Mouse (Mus musculus): Measurements from ENCODE around the gene Nfasc. TPM values are rescaled to one million over a fixed set of nuclear protein-coding genes. Genes with fewer than 3 reads are reported as not detected.

Gene Nfasc
- polyA plus RNA-seq, 1 experiment from 2014 or later: 3.5 TPM

DNA sequence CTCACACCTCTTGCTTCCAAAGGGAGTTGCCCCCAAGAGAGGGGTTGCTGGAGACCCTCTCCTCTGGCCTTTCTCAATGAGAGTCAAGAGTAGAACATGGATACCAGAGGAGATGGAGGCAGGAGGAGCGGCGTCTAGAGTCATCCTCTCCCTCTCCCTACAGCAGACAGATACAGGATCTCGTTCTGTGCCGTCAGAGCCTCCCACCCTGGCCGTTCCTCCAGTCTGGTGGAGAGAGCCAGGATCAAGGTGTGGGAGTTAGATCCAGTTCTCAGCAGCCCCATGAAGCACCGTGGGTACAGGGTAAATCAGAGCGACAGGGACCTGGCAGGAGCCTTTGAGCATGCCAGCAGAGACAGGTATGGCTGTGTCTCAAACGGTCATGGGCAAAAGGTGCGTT is 209.1 kb downstream of the Nfasc start:
- Histone ChIP-seq H3K27ac (no peak overlapping the region), H3K4me3 (no peak overlapping the region), H3K9me3 (no peaks in the 10 kb centered on the region), H3K27me3 (peaks cover 24% of the 10 kb centered on the region), H3K4me1 (peaks cover 25% of the 10 kb centered on the region), H3K9ac (no peak overlapping the region), H3K36me3 (no peaks in the 10 kb centered on the region), H3K4me2 (replicated peaks) (no peak overlapping the region)
- WGBS: 56% methylated on average over 9 of the region's 9 CpGs
- ATAC-seq (ENCODE audit: insufficient number of reproducible peaks, insufficient read depth, low FRiP score, low TSS enrichment): no peak

DNA sequence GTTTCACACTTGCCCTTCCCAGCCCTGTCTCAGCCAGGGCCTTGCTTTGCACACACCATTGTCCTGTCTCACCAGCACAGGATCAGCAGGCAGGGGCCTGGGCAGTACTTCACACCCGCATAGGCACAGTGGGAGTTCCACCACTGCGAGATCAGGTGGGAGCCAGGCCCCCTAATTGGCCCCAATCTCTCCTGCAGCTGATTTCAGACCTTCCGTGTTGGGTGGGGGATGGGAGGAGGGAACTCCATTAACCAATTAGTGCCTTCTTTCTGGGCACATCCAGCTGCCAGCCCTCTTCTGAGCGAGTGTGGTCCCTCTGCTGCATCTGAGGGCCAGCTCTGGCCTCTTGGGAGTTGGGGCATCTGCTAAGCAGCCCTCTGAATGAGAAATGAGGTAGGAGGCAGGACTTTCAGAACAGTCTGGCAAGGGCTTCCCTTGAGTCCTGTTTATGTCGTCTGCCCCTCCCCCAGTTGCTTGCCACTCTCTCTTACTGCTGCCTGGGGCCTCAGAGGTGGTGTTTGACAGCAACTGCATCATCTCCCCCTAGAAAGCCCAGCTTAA is 210.9 kb downstream of the Nfasc start:
- ATAC-seq (ENCODE audit: insufficient number of reproducible peaks, insufficient read depth, low FRiP score, low TSS enrichment): peak; percentile 43
- Histone ChIP-seq H3K36me3 (no peaks in the 10 kb centered on the region), H3K9me3 (no peaks in the 10 kb centered on the region), H3K9ac (no peak overlapping the region), H3K27me3 (peaks cover 24% of the 10 kb centered on the region), H3K27ac (no peak overlapping the region), H3K4me3 (no peak overlapping the region), H3K4me1 (peaks cover 25% of the 10 kb centered on the region), H3K4me2 (replicated peaks) (no peak overlapping the region)
- WGBS: 3% methylated on average over 5 of the region's 5 CpGs

DNA sequence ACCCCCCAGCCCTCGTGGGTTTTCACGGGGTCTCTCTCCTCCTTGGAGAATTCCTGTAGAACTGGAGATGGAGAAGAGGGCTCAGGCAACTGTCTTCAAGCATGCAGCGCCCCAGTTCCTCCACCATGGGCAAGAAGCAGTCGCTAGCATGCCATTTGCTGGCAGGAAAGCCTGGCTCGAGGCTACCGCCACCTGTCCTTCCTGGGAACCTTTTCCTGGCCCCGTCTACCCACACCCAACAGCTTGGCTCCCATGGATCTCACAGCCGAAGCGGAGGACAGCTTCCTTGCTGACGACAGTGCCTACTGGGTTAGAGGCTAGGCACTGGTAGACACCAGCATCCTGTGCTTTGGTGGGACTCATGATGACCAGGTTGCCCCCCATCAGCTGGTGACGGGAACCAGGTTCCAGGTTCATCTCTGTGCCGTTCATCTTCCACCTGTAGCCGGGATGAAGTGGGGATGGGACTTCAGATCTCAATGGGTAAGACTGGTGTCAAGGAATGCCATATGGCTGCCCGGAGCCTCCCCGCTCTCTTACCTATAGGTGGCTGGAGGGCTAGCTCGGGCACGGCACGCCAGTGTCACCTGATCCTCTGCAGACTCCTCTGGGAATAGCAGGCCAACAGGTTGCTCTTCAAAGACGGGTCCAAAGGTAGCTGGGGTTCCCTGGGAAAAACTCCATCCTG is 212.8 kb downstream of the Nfasc start:
- no peak overlapping the region for H3K4me3 ChIP-seq
- no peak overlapping the region for H3K27ac ChIP-seq
- H3K9ac ChIP-seq: no peak overlapping the region
- 84% methylated on average over 19 of the region's 19 CpGs for WGBS
- peaks cover 19% of the 10 kb centered on the region for H3K4me1 ChIP-seq
- no peak overlapping the region for H3K4me2 ChIP-seq (replicated peaks)
- ATAC-seq (ENCODE audit: insufficient number of reproducible peaks, insufficient read depth, low FRiP score, low TSS enrichment): no peak
- H3K36me3 ChIP-seq: no peaks in the 10 kb centered on the region
- no peaks in the 10 kb centered on the region for H3K9me3 ChIP-seq
- peaks cover 14% of the 10 kb centered on the region; the same call in 1 of the 2 replicates for H3K27me3 ChIP-seq

DNA sequence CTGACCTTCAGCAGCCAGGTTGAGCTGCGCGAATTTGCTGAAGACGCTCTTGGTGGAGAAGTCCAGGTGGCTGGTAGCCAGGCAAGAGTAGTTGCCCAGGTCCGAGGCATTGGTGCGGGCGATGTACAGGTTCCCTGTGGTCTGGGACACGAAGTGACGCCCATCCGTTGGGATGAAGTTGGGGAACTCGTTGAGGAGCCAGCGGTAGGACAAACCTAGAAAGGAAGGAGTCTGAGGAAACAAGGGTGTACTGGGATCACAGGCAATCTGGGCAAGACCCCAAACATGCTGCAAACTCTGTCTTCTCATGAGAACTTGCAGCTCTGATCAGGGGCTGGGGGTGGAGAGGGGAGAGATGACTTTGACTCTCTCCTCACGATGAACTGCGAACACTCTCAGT is 213.5 kb downstream of the Nfasc start:
- 91% methylated on average over 13 of the region's 13 CpGs for WGBS
- H3K27me3 ChIP-seq: peaks cover 10% of the 10 kb centered on the region; the same call in 1 of the 2 replicates
- H3K9me3 ChIP-seq: no peaks in the 10 kb centered on the region
- H3K4me3 ChIP-seq: no peak overlapping the region
- ATAC-seq (ENCODE audit: insufficient number of reproducible peaks, insufficient read depth, low FRiP score, low TSS enrichment): no peak
- peaks cover 12% of the 10 kb centered on the region for H3K4me1 ChIP-seq
- H3K36me3 ChIP-seq: no peaks in the 10 kb centered on the region
- no peak overlapping the region for H3K4me2 ChIP-seq (replicated peaks)
- H3K9ac ChIP-seq: no peak overlapping the region
- H3K27ac ChIP-seq: no peak overlapping the region

DNA sequence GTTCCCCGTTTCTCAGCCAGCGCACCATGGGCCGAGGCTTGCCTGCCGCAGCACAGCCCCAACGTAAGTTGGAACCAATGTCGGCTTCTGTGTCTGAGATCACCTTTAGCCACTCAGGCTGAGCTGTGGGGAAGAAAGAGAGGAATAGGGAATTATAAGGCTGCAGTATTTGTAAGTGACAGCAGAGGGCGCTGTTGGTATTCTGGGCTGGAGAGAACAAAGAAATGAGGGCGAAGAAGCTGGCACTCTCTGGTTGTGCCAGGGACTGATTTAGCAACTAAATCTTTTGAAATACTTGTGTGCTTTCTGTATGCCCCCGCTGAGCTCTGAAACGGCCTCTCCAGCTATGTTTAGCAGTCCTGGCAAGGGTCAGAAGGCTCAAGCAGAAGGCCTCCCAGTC is 215.8 kb downstream of the Nfasc start:
- Histone ChIP-seq H3K36me3 (no peaks in the 10 kb centered on the region), H3K4me3 (no peak overlapping the region), H3K4me1 (peaks cover 10% of the 10 kb centered on the region), H3K27ac (no peak overlapping the region), H3K9ac (no peak overlapping the region), H3K9me3 (no peaks in the 10 kb centered on the region), H3K4me2 (replicated peaks) (0 out of 2 replicates have a peak overlapping the region, but pooled peaks have one; percentile 9), H3K27me3 (peaks cover 4% of the 10 kb centered on the region; the same call in 1 of the 2 replicates)
- 5% methylated on average over 10 of the region's 10 CpGs for WGBS
- ATAC-seq (ENCODE audit: insufficient number of reproducible peaks, insufficient read depth, low FRiP score, low TSS enrichment): no peak

DNA sequence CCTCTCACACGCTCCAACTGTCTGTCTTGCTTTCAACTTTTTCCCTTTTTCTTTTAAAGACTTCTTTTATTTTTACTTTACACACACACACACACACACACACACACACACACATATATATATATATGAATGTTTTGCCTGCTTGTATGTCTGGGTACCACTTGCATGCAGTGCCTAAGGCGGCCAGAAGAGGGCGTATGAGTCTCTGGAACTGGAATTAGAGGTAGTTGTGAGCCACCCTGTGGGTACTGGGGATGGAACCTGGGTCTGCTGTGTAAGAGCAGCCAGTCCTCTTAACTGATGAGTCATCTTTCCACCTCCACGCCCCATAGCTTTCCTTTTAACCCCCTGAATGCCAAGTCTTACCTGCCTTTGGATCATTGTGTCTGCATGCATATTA is 217.7 kb downstream of the Nfasc start:
- no peaks in the 10 kb centered on the region for H3K36me3 ChIP-seq
- H3K4me3 ChIP-seq: no peak overlapping the region
- ATAC-seq (ENCODE audit: insufficient number of reproducible peaks, insufficient read depth, low FRiP score, low TSS enrichment): no peak
- peaks cover 4% of the 10 kb centered on the region; the same call in 1 of the 2 replicates for H3K27me3 ChIP-seq
- peaks cover 5% of the 10 kb centered on the region; the same call in 1 of the 2 replicates for H3K4me1 ChIP-seq
- H3K27ac ChIP-seq: no peak overlapping the region
- H3K9me3 ChIP-seq: no peaks in the 10 kb centered on the region
- H3K4me2 ChIP-seq (replicated peaks): no peak overlapping the region
- H3K9ac ChIP-seq: no peak overlapping the region
- 30% methylated on average over 4 of the region's 4 CpGs for WGBS

DNA sequence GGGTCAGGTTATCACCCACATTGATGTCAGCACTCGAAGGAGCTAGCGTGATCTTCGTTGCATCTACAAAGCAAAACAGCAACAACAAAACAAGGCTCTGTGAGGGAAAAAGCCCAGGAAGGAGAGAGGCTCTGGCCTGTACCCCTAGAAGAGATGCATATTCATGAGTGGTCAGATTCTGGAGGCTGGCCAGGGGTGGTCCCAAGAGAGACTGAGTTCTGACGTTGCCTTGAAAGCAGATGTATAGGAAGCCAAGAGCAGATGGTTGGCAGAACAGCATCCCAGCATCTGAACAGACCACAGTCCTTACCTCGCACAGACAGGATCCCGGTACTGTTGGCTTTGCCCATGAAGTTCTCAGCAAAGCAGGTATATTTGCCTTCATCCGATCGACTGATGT is 218.5 kb downstream of the Nfasc start:
- Histone ChIP-seq H3K4me3 (no peak overlapping the region), H3K9ac (no peak overlapping the region), H3K4me1 (peaks cover 5% of the 10 kb centered on the region; the same call in 1 of the 2 replicates), H3K27me3 (peaks cover 4% of the 10 kb centered on the region; the same call in 1 of the 2 replicates), H3K36me3 (no peaks in the 10 kb centered on the region), H3K27ac (no peak overlapping the region), H3K4me2 (replicated peaks) (no peak overlapping the region), H3K9me3 (no peaks in the 10 kb centered on the region)
- ATAC-seq (ENCODE audit: insufficient number of reproducible peaks, insufficient read depth, low FRiP score, low TSS enrichment): no peak
- WGBS: 80% methylated on average over 8 of the region's 8 CpGs

DNA sequence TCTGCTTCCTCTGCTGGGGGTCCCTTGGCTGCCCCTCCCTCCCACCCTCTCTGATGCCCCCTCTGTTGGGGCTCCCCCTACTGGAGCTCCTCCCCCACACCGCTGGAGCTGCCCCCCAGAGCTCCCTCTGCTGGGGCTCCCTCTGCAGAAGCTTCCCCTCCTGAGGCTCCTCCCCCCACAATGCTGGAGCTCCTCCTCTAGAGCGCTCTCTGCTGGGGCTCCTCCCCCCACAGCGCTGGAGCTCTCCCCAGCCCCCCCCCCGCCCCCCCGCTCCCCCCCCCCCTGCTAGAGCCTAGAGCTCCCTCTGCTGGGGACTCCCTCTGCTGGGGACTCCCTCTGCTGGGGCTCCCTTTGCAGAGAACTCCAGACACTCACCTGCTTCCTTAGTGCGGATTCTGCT is 220.8 kb downstream of the Nfasc start:
- Histone ChIP-seq H3K4me2 (replicated peaks) (no peak overlapping the region), H3K9ac (no peak overlapping the region), H3K27ac (no peak overlapping the region), H3K9me3 (no peaks in the 10 kb centered on the region), H3K4me3 (no peak overlapping the region), H3K4me1 (peaks cover 5% of the 10 kb centered on the region; the same call in 1 of the 2 replicates), H3K36me3 (no peaks in the 10 kb centered on the region), H3K27me3 (peaks cover 4% of the 10 kb centered on the region; the same call in 1 of the 2 replicates)
- WGBS: 29% methylated on average over 2 of the region's 6 CpGs
- ATAC-seq (ENCODE audit: insufficient number of reproducible peaks, insufficient read depth, low FRiP score, low TSS enrichment): 0 out of 2 replicates have a peak, but pooled peaks have one; percentile 43

DNA sequence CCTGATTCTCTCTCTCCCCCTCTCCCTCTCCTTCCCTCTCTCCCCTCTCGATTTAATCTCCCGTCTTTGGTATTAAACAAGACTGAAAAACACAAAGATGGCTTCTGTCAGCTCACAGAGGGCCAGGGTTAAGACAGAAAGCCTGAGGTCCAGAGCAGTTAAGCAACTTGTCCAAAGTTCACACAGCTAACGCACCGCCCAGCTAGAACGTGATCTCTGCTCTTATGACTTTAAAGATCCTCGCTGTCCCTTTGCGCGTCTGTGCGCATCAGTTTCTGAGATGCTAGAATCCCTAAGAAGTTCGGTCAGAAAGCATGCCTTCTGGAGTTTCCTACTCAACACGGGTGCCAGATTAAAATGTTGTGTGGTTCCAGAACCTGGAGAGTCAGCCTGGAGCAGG is 221.9 kb downstream of the Nfasc start:
- ATAC-seq (ENCODE audit: insufficient number of reproducible peaks, insufficient read depth, low FRiP score, low TSS enrichment): no peak
- 85% methylated on average over 11 of the region's 11 CpGs for WGBS
- Histone ChIP-seq H3K4me2 (replicated peaks) (no peak overlapping the region), H3K27ac (no peak overlapping the region), H3K9me3 (no peaks in the 10 kb centered on the region), H3K9ac (no peak overlapping the region), H3K36me3 (no peaks in the 10 kb centered on the region), H3K4me3 (no peak overlapping the region), H3K4me1 (peaks cover 5% of the 10 kb centered on the region; the same call in 1 of the 2 replicates), H3K27me3 (no peaks in the 10 kb centered on the region)

DNA sequence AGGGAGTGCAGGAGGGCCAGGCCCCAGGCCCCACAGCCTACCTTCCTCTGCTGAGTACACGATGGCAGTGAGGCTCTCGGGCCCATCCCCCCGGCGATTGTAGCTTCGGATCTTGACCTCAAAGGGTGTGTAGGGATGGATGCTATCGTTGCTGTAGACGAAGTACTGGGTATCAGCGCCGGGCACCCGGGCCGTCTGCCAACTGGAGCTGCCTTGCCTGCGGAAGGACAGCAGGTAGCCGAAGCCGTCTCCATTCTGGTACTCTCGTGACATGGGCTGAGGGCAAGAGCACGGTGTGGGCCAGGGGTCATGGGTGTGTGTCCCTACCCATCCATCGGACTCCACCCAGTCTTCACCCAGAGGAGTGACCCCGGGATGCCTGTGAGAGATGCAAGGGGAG is 223.0 kb downstream of the Nfasc start:
- H3K4me2 ChIP-seq (replicated peaks): no peak overlapping the region
- no peak for ATAC-seq (ENCODE audit: insufficient number of reproducible peaks, insufficient read depth, low FRiP score, low TSS enrichment)
- no peak overlapping the region for H3K27ac ChIP-seq
- no peaks in the 10 kb centered on the region for H3K27me3 ChIP-seq
- WGBS: 86% methylated on average over 18 of the region's 18 CpGs
- H3K9me3 ChIP-seq: no peaks in the 10 kb centered on the region
- no peaks in the 10 kb centered on the region for H3K36me3 ChIP-seq
- H3K4me1 ChIP-seq: peaks cover 5% of the 10 kb centered on the region; the same call in 1 of the 2 replicates
- H3K9ac ChIP-seq: no peak overlapping the region
- no peak overlapping the region for H3K4me3 ChIP-seq

DNA sequence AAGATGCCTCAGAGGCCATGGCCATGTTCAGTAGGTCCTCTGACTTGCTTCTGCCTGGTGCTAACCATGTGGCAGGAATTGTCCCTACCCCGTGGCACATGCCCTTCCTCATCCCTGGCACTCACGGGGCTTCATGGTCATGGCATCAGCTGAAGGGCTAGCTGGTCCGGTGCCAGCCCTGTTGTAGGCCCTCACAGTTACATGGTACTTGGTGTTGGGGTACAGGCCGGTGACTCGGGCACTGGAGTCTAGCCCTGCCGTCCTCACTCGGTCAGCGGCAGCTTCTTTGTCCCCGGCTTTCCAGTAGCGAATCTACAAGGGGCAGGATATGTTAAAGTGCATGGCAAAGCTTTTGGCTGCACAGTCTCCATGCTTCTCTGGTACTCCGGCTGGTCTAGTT is 224.8 kb downstream of the Nfasc start:
- no peaks in the 10 kb centered on the region for H3K36me3 ChIP-seq
- no peaks in the 10 kb centered on the region for H3K9me3 ChIP-seq
- no peak for ATAC-seq (ENCODE audit: insufficient number of reproducible peaks, insufficient read depth, low FRiP score, low TSS enrichment)
- no peak overlapping the region for H3K4me2 ChIP-seq (replicated peaks)
- H3K4me1 ChIP-seq: peaks cover 5% of the 10 kb centered on the region; the same call in 1 of the 2 replicates
- no peak overlapping the region for H3K4me3 ChIP-seq
- 92% methylated on average over 11 of the region's 11 CpGs for WGBS
- no peak overlapping the region for H3K9ac ChIP-seq
- H3K27me3 ChIP-seq: no peaks in the 10 kb centered on the region
- no peak overlapping the region for H3K27ac ChIP-seq

DNA sequence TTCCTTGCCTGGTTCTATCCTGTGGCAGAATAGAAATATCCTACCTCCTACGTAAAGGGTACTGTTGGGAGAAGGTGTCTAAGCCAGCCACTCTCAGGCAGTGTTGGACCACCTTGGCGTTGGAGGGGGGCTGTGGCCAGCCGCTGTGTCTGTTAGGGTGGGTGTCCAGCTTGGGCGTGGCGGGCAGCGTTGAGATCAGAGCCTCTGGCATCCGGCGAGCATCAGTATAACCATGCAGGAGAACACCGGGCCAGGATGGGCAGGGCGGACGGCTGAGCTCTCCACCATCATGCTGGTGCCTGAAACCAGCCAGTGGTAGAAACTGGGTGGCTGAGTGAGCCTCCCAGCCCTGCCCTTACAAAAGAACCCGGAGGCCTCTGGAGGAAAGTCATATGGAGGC is 226.3 kb downstream of the Nfasc start:
- Histone ChIP-seq H3K27me3 (no peaks in the 10 kb centered on the region), H3K36me3 (no peaks in the 10 kb centered on the region), H3K27ac (no peak overlapping the region), H3K9ac (no peak overlapping the region), H3K4me3 (no peak overlapping the region), H3K4me2 (replicated peaks) (no peak overlapping the region), H3K9me3 (no peaks in the 10 kb centered on the region), H3K4me1 (no peaks in the 10 kb centered on the region)
- ATAC-seq (ENCODE audit: insufficient number of reproducible peaks, insufficient read depth, low FRiP score, low TSS enrichment): no peak
- 92% methylated on average over 12 of the region's 12 CpGs for WGBS

Data from embryonic facial prominence, embryonic 12.5 days (tissue).